Mouse (Mus musculus) G1E (cell line): Measurements from ENCODE around the gene Prdm12.

Source experiments
- CTCF ChIP-seq: IDR thresholded peaks from 2 replicates; pipeline ENCODE4 v1.5.1; 2012; ENCODE audit warnings: low read depth, low read length, inconsistent platforms, mixed read lengths
- GATA1 ChIP-seq: IDR thresholded peaks from 2 replicates; pipeline ENCODE4 v1.6.1; 2012; ENCODE audit warnings: borderline replicate concordance, low read length, inconsistent platforms, mixed read lengths

DNA sequence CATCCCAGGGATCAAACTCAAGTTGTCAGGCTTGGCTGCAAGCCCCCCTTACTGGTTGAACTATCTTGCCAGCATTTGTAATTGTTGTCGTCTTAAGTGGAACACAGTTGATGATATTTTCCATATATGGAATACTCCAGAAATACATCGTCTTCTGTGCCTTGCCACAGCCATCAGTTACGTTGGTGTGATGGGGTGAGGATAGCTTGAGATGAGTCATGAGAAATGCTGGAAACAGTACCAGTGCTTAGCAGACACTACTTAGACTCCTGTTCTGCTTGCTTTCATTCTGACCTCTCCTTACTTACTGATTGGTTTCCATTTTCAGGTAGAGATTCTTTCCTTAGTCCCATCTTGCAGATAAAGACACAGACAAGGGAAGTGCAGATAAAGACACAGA, 6.3 kb upstream of the Prdm12 start:
- TF ChIP-seq CTCF (no peak), GATA1 (no peak)
